ENCODE assay signal across 18 mouse cellular contexts in the genomic region with DNA sequence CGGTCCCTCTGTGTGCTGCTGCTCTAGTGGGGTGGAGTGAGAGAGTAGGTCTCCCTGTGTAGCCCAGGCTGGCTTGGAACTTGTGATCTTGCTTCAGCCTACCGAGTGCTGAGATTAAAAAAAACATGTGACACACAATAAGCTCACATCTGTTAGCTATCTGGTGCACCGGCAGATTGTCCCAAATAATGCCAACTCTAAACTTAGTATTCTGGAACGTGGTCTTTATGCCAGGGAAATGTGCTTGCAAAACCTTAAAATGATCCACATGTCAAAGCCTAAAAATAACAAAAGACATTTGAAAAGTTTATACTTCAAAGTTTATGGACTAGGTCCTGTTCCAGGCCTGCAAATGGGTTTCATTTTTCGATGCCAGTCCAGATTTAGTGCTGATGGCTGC. TPM values are rescaled to one million over a fixed set of nuclear protein-coding genes. Genes with fewer than 3 reads are reported as not detected.
A peak's percentile ranks its signal among the peaks of the same experiment; 100 is the strongest.
DNase-seq lines count a peak whose midpoint lies in the region; ATAC-seq and TF ChIP-seq lines count a peak whose summit lies in the region.
"Had no signal": no experiment of that assay in that cellular context is flagged by ENCODE, and none has a peak within 500 bp of the region (broad histone marks: within the 10 kb centered on the region; RNA-seq: fewer than 3 reads in every experiment).

No protein-coding gene starts in this region.

- TF ChIP-seq CTCF in stomach, postnatal 0 days (IDR thresholded peaks at IDR 0.05; ENCODE audit: low read depth), result no peak

- H3K4me1 ChIP-seq in embryonic facial prominence, embryonic 15.5 days, result 0 out of 2 replicates have a peak, but pooled peaks cover 3% of the 10 kb centered on the region
- H3K4me1 ChIP-seq in stomach, postnatal 0 days (replicated peaks; ENCODE audit: control insufficient read depth, insufficient read depth), result no peaks in the 10 kb centered on the region
- H3K4me1 ChIP-seq: forebrain, embryonic 15.5 days; heart, embryonic 15.5 days; hindbrain, embryonic 13.5 days had no signal

- H3K36me3 ChIP-seq in embryonic facial prominence, embryonic 15.5 days, result no peaks in the 10 kb centered on the region
- no peaks in the 10 kb centered on the region for H3K36me3 ChIP-seq in stomach, postnatal 0 days (ENCODE audit: control insufficient read depth, insufficient read depth, low read length)
- H3K36me3 ChIP-seq: forebrain, embryonic 15.5 days; heart, embryonic 15.5 days; hindbrain, embryonic 13.5 days had no signal

- no peaks in the 10 kb centered on the region for H3K9me3 ChIP-seq in embryonic facial prominence, embryonic 15.5 days (replicated peaks)
- H3K9me3 ChIP-seq in stomach, postnatal 0 days (ENCODE audit: control insufficient read depth, low read length), result no peaks in the 10 kb centered on the region
- H3K9me3 ChIP-seq: forebrain, embryonic 15.5 days; heart, embryonic 15.5 days; hindbrain, embryonic 13.5 days had no signal

- TF ChIP-seq EP300 in stomach, postnatal 0 days (optimal IDR thresholded peaks at IDR 0.05), result no peak

- no peak overlapping the region for H3K9ac ChIP-seq in embryonic facial prominence, embryonic 15.5 days
- no peak overlapping the region for H3K9ac ChIP-seq in stomach, postnatal 0 days (ENCODE audit: low read length)
- H3K9ac ChIP-seq: forebrain, embryonic 15.5 days; heart, embryonic 15.5 days; hindbrain, embryonic 13.5 days had no signal

- WGBS in embryonic facial prominence, embryonic 15.5 days, result 42% methylated on average over 5 of the region's 5 CpGs
- WGBS in stomach, postnatal 0 days, result 62% methylated on average over 5 of the region's 5 CpGs

- H3K27me3 ChIP-seq in embryonic facial prominence, embryonic 15.5 days, result no peaks in the 10 kb centered on the region
- H3K27me3 ChIP-seq in stomach, postnatal 0 days (ENCODE audit: control insufficient read depth, insufficient read depth, low read length), result no peaks in the 10 kb centered on the region
- H3K27me3 ChIP-seq: forebrain, embryonic 15.5 days; heart, embryonic 15.5 days; hindbrain, embryonic 13.5 days had no signal

- H3K4me2 ChIP-seq in embryonic facial prominence, embryonic 15.5 days (replicated peaks), result no peak overlapping the region
- no peak overlapping the region for H3K4me2 ChIP-seq in stomach, postnatal 0 days (replicated peaks; ENCODE audit: low read depth)
- H3K4me2 ChIP-seq: forebrain, embryonic 15.5 days; heart, embryonic 11.5 days; heart, embryonic 15.5 days; hindbrain, embryonic 13.5 days had no signal

- H3K4me3 ChIP-seq in embryonic facial prominence, embryonic 15.5 days (replicated peaks), result no peak overlapping the region
- H3K4me3 ChIP-seq in stomach, postnatal 0 days (ENCODE audit: low read depth, low read length), result no peak overlapping the region
- H3K4me3 ChIP-seq: forebrain, embryonic 15.5 days; heart, adult 2 months; heart, embryonic 15.5 days; hindbrain, embryonic 13.5 days had no signal

- H3K27ac ChIP-seq in embryonic facial prominence, embryonic 15.5 days (replicated peaks), result 0 out of 2 replicates have a peak overlapping the region, but pooled peaks have one; percentile 35
- no peak overlapping the region for H3K27ac ChIP-seq in stomach, postnatal 0 days (replicated peaks)
- H3K27ac ChIP-seq: forebrain, embryonic 15.5 days; heart, adult 2 months; heart, embryonic 15.5 days; hindbrain, embryonic 13.5 days; hindbrain, postnatal 0 days had no signal

- no peak; the same call in 1 of the 2 replicates for ATAC-seq in embryonic facial prominence, embryonic 15.5 days (ENCODE audit: insufficient number of reproducible peaks, low FRiP score, low TSS enrichment, low read depth)
- ATAC-seq in stomach, postnatal 0 days (ENCODE audit: low FRiP score, low TSS enrichment), result no peak
- ATAC-seq: forebrain, embryonic 15.5 days; hindbrain, postnatal 0 days had no signal

- DNase-seq in layer of hippocampus, adult 9-11 months, result peak; percentile 63
- no peak for DNase-seq in layer of hippocampus, postnatal 25 days (ENCODE audit: extremely low spot score in 1 of 2, low spot score in 1 of 2)
- DNase-seq in lung, postnatal 36 days, result peak; percentile 48
- DNase-seq in lung, postnatal 4 days, result no peak
- DNase-seq in stomach, postnatal 0 days (ENCODE audit: low spot score), result no peak
- DNase-seq in heart, adult 11 months, result no peak
- DNase-seq: adrenal gland, postnatal 10 days; cerebellum, adult 18-20 months; cerebellum, adult 9-11 months; cerebellum, postnatal 36 days; heart, adult 2 months; heart, postnatal 14 days had no signal

RNA-seq across cellular contexts. Expression of a gene that starts 10.1 kb away (rescaled TPM):
- total RNA-seq in layer of hippocampus, postnatal 25 days (2021), result 10 to 100 TPM; 28.9 to 30.2 TPM
- polyA plus RNA-seq in embryonic facial prominence, embryonic 15.5 days (2015; fragmentation: Nextera tagmentation; extraction: Ambion mirVana), result 79.9 and 81.1 TPM in 2 replicates
- polyA plus RNA-seq in stomach, postnatal 0 days (2015; fragmentation: Nextera tagmentation; extraction: Ambion mirVana), result 67.2 and 71.1 TPM in 2 replicates

RNA-seq across cellular contexts. Expression of a gene that starts 22.3 kb away (rescaled TPM):
- 1 to 10 TPM; 1.3 to 1.6 TPM for total RNA-seq in layer of hippocampus, postnatal 25 days (2021)
- 0.72 and 1.1 TPM in 2 replicates for polyA plus RNA-seq in embryonic facial prominence, embryonic 15.5 days (2015; fragmentation: Nextera tagmentation; extraction: Ambion mirVana)
- 0.47 TPM in 2 replicates for polyA plus RNA-seq in stomach, postnatal 0 days (2015; fragmentation: Nextera tagmentation; extraction: Ambion mirVana)

RNA-seq across cellular contexts. Expression of a gene that starts 49.2 kb away (rescaled TPM):
- 1 to 10 TPM; 2.2 to 2.5 TPM for total RNA-seq in layer of hippocampus, postnatal 25 days (2021)
- polyA plus RNA-seq in embryonic facial prominence, embryonic 15.5 days (2015; fragmentation: Nextera tagmentation; extraction: Ambion mirVana), result 19.8 and 20.9 TPM in 2 replicates
- 23.4 and 25.0 TPM in 2 replicates for polyA plus RNA-seq in stomach, postnatal 0 days (2015; fragmentation: Nextera tagmentation; extraction: Ambion mirVana)

Comparison
In these comparisons a context has a peak if more than half of its experiments do, and no peak if none do; other contexts are left out.
1. DNase-seq: peak in layer of hippocampus, adult 9-11 months (single experiment) and lung, postnatal 36 days (single experiment); none in layer of hippocampus, postnatal 25 days (0 of 2), lung, postnatal 4 days (0 of 2), stomach, postnatal 0 days (single experiment) and heart, adult 11 months (single experiment).